Mouse (Mus musculus) bone marrow, adult 2 months (tissue): ENCODE measurements around the gene Magel2.

Experiments used
- CTCF ChIP-seq: fragments of 200-500 bp; IDR thresholded peaks from 2 replicates; pipeline ENCODE4 v1.5.1; 2011; ENCODE audit warnings: low read length, control low read depth; ENCODE audit not compliant: control insufficient read depth, insufficient read depth
- POLR2A ChIP-seq: fragments of 200-500 bp; IDR thresholded peaks from 2 replicates; pipeline ENCODE4 v1.6.1; 2011; ENCODE audit warnings: low read depth, mild to moderate bottlenecking, control low read depth, low read length, borderline replicate concordance; ENCODE audit not compliant: control insufficient read depth

GRCm38 (mm10) chr7:62351266-62351665, 25.5 kb upstream of the Magel2 start:
- no peak for TF ChIP-seq CTCF
- no peak for TF ChIP-seq POLR2A
